1 mouse cellular context compared by ENCODE assay signal in genomic region chr9:21165952-21166451, GRCm38 (mm10).
TF ChIP-seq lines count a peak whose summit lies in the region.

No protein-coding gene starts in this region.

TF ChIP-seq in MEL, 35 proteins besides CTCF, POLR2A, EP300 and RAD21 (continued from another document):
- TF ChIP-seq BHLHE40 (IDR thresholded peaks at IDR 0.05; ENCODE audit: borderline replicate concordance, low read depth, low read length): no peak
- TF ChIP-seq MYC (IDR thresholded peaks at IDR 0.05; ENCODE audit: low read depth, low read length): no peak
- TF ChIP-seq ETS1 (IDR thresholded peaks at IDR 0.05; ENCODE audit: low read depth, low read length): no peak
- TF ChIP-seq MAZ (IDR thresholded peaks at IDR 0.05; ENCODE audit: low read depth, low read length): no peak
- TF ChIP-seq MXI1 (IDR thresholded peaks at IDR 0.05; ENCODE audit: low read depth, low read length): no peak
- no peak for TF ChIP-seq CHD2 (IDR thresholded peaks at IDR 0.05; ENCODE audit: low read length)
- no peak for TF ChIP-seq SIN3A (IDR thresholded peaks at IDR 0.05; ENCODE audit: low read length)
- TF ChIP-seq KAT2A (conservative IDR thresholded peaks at IDR 0.05; ENCODE audit: low read depth, low read length): no peak
- TF ChIP-seq POLR2AphosphoS2 (IDR thresholded peaks at IDR 0.05; ENCODE audit: low read length): no peak
- TF ChIP-seq ZMIZ1 (IDR thresholded peaks at IDR 0.05; ENCODE audit: low read depth, low read length): no peak
- no peak for TF ChIP-seq SMC3 (IDR thresholded peaks at IDR 0.05; ENCODE audit: low read depth, low read length)
- no peak for TF ChIP-seq RCOR1 (IDR thresholded peaks at IDR 0.05; ENCODE audit: low read depth, low read length)
